Mouse (Mus musculus) heart, embryonic 15.5 days (tissue): ENCODE data around the gene Tfap2b. TPM values are rescaled to one million over a fixed set of nuclear protein-coding genes. Genes with fewer than 3 reads are reported as not detected.

Source experiments
- ATAC-seq: fragments of 200-750 bp; cut with Nextera tagmentation; replicated peaks from 2 replicates; pipeline ENCODE4 v1.8.0; 2017; ENCODE audit warnings: low read depth, moderate TSS enrichment; ENCODE audit not compliant: insufficient number of reproducible peaks, insufficient read depth, low FRiP score
- H3K27ac ChIP-seq: fragments of 300-500 bp; sonication (generic); 2 replicates; pipeline ENCODE4 v1.5.1; 2015; ENCODE audit warnings: mild to moderate bottlenecking, inconsistent platforms
- H3K27me3 ChIP-seq: fragments of 300-500 bp; sonication (generic); 2 replicates; pipeline ENCODE4 v1.6.1; 2015; ENCODE audit warnings: inconsistent platforms
- H3K36me3 ChIP-seq: fragments of 300-500 bp; sonication (generic); 2 replicates; pipeline ENCODE4 v1.6.1; 2015; ENCODE audit warnings: mild to moderate bottlenecking, inconsistent platforms
- H3K4me1 ChIP-seq: fragments of 300-500 bp; sonication (generic); replicated peaks from 2 replicates; pipeline ENCODE4 v1.6.1; 2015; ENCODE audit warnings: inconsistent platforms
- H3K4me2 ChIP-seq: fragments of 300-500 bp; sonication (generic); 2 replicates; pipeline ENCODE4 v1.6.1; 2015; ENCODE audit warnings: inconsistent platforms, mild to moderate bottlenecking, moderate library complexity
- H3K4me3 ChIP-seq: fragments of 300-500 bp; sonication (generic); 2 replicates; pipeline ENCODE4 v1.5.1; 2015; ENCODE audit warnings: mild to moderate bottlenecking, inconsistent platforms
- H3K9ac ChIP-seq: fragments of 300-500 bp; sonication (generic); 2 replicates; pipeline ENCODE4 v1.6.1; 2015; ENCODE audit warnings: mild to moderate bottlenecking, inconsistent platforms
- H3K9me3 ChIP-seq: fragments of 300-500 bp; sonication (generic); replicated peaks from 2 replicates; pipeline ENCODE4 v1.6.1; 2016; ENCODE audit warnings: inconsistent platforms
- WGBS: fragments of 180-500 bp; shearing (Covaris S2); methylation state at CpG from one replicate; pipeline ENCODE4 v1.1.7; 2015; ENCODE audit warnings: mixed read lengths; 5-methylcytosine and 5-hydroxymethylcytosine counted together
- polyA plus RNA-seq: library from polyadenylated mRNA; unstranded; fragments of >200 nt; fragmentation: Nextera tagmentation; extraction: Ambion mirVana; gene quantifications from 2 replicates; pipeline ENCODE4 v1.2.1, GENCODE M21; 2015

The Tfap2b gene
- polyA plus RNA-seq, 1 experiment from 2014 or later: 0.15 TPM

DNA sequence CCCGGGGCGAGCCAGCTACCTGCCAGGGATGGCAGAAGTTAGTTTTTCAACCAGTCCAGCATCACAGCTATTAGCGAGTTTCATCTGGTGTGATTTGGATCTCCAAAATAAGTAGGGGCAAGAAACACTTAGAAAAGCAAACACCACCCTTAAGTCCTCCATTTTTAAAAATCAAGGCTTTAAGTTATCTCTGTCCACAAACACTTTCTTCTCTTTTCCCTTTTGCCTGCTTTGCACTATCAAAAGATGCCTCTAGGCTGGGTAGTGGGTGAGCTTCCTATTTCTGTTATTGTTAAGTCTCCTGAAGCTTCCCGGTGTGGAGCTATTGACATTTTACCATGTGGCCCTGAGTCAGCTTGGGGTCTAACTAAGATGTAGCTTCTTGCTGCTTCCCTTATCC lies 4.5 kb downstream of the Tfap2b start:
- H3K4me2 ChIP-seq: no peak overlapping the region

DNA sequence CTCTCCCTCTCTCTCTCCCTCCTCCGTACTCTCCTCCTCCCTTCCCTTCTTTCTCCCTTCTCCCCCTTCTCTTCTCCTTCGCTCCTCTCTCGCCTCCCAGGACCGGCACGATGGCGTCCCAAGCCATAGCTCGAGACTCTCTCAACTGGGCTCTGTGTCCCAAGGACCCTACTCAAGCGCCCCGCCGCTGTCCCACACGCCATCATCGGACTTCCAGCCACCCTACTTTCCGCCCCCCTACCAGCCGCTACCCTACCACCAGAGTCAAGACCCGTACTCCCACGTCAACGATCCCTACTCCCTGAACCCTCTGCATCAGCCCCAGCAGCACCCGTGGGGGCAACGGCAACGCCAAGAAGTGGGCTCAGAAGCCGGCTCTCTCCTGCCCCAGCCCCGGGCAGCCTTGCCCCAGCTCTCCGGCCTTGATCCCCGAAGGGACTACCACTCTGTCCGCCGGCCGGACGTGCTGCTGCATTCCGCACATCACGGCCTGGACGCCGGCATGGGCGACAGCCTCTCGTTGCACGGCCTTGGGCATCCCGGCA lies 5.2 kb downstream of the Tfap2b start:
- no peak for ATAC-seq
- Histone ChIP-seq H3K27ac (no peak overlapping the region), H3K9ac (no peak overlapping the region), H3K27me3 (peaks cover 94% of the 10 kb centered on the region), H3K36me3 (no peaks in the 10 kb centered on the region), H3K4me3 (no peak overlapping the region), H3K4me2 (no peak overlapping the region), H3K4me1 (peaks cover 6% of the 10 kb centered on the region), H3K9me3 (no peaks in the 10 kb centered on the region)
- WGBS: 2% methylated on average over 36 of the region's 36 CpGs

More for the DNA sequence above, 4.5 kb downstream of the Tfap2b start:
- Histone ChIP-seq H3K4me3 (no peak overlapping the region), H3K27ac (no peak overlapping the region), H3K9ac (no peak overlapping the region), H3K36me3 (no peaks in the 10 kb centered on the region), H3K9me3 (no peaks in the 10 kb centered on the region), H3K4me1 (peaks cover 6% of the 10 kb centered on the region), H3K27me3 (peaks cover 95% of the 10 kb centered on the region)
- no peak for ATAC-seq
- WGBS: 0% methylated on average over 4 of the region's 4 CpGs

DNA sequence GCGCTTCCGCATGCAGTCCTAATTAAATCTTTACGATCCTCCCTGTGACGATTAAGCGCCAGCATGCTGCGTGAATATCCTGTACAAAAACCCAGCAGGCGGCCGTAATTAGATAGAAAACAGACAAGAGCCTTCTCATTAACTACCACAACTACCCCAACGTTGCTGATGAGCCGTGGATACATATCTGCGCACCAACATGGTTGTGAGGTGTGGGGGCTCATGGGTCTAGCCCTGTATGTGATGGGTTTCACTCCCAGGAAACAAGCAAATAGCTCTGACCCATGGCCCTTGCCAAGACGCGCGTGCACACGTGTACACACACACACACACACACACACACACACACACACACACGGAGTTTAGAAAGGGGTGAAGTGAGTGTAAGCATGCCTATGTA lies 8.7 kb downstream of the Tfap2b start:
- H3K36me3 ChIP-seq: no peaks in the 10 kb centered on the region
- no peaks in the 10 kb centered on the region for H3K9me3 ChIP-seq
- H3K9ac ChIP-seq: no peak overlapping the region
- no peaks in the 10 kb centered on the region for H3K4me1 ChIP-seq
- H3K4me2 ChIP-seq: no peak overlapping the region
- peaks cover 94% of the 10 kb centered on the region for H3K27me3 ChIP-seq
- H3K27ac ChIP-seq: no peak overlapping the region
- no peak for ATAC-seq
- 2% methylated on average over 16 of the region's 16 CpGs for whole genome bisulfite sequencing
- no peak overlapping the region for H3K4me3 ChIP-seq

DNA sequence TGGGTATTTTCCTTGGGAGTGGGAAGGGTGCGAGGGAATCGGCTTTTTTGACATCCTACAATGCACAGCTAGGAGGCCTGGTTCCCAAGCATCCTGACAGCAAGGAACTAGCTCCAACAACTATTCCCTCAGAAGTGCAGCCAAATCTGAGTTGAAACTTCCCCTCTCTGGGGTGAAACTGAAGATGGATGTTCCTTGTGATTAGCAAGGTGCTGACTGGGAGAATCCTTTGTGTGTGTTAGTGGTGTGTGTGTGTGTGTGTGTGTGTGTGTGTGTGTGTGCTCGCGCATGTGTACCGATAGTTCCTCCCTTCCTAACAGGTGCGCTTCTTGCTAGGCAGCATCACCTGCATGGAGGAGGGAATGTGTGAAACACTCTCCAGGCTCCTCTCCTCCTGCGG lies 9.5 kb downstream of the Tfap2b start:
- WGBS: 2% methylated on average over 7 of the region's 7 CpGs

DNA sequence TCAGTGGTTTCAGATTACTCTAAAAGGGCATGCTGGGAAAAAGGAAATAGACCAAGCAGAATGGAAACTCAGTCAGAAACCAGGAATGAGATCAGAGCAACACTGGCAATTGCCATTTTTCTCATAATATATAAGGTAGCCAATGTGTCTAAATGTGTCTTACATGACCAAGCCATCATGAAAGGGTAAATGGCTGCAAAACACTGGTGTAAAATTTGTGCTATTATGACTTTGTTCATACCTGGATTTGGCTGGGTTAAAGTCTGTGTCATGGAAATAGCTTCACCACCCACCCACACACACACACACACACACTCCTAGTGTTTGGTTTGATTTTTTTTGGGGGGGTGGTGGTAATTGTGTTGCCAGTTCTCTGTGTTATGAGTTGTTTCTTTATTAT lies 10.7 kb downstream of the Tfap2b start:
- Histone ChIP-seq H3K27me3 (peaks cover 95% of the 10 kb centered on the region), H3K9ac (no peak overlapping the region), H3K36me3 (no peaks in the 10 kb centered on the region), H3K27ac (no peak overlapping the region), H3K4me1 (no peaks in the 10 kb centered on the region), H3K4me2 (no peak overlapping the region), H3K4me3 (no peak overlapping the region), H3K9me3 (no peaks in the 10 kb centered on the region)
- ATAC-seq: no peak

More for the DNA sequence above, 9.5 kb downstream of the Tfap2b start:
- Histone ChIP-seq H3K27me3 (peaks cover 95% of the 10 kb centered on the region), H3K9me3 (no peaks in the 10 kb centered on the region), H3K36me3 (no peaks in the 10 kb centered on the region), H3K9ac (no peak overlapping the region), H3K4me2 (no peak overlapping the region), H3K27ac (no peak overlapping the region), H3K4me1 (no peaks in the 10 kb centered on the region), H3K4me3 (no peak overlapping the region)
- ATAC-seq: no peak

DNA sequence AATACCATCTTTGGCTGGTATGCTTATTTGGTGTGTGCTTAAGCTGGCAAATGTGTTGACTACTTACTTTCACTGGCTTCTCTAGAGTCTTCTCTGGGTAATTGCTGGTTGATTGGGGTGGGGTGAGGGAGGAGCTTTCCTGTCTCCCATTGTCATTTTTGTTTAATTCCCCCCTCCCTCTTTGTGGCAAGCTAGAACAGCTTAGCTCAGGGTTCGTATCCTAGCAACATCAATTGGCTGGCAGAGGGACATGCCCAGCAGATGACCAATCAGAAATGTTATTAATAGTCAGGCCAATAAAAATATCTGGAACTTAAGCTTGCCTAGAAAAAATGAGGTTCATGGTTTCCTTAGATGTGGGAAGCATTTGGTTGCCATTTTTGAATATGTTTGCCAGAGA lies 11.8 kb downstream of the Tfap2b start:
- peaks cover 94% of the 10 kb centered on the region for H3K27me3 ChIP-seq
- H3K9me3 ChIP-seq: no peaks in the 10 kb centered on the region
- no peaks in the 10 kb centered on the region for H3K36me3 ChIP-seq
- H3K4me1 ChIP-seq: no peaks in the 10 kb centered on the region
- 5% methylated on average over 1 of the region's 1 CpGs for WGBS
- no peak for ATAC-seq
- H3K4me3 ChIP-seq: no peak overlapping the region
- no peak overlapping the region for H3K27ac ChIP-seq
- H3K4me2 ChIP-seq: no peak overlapping the region
- H3K9ac ChIP-seq: no peak overlapping the region

DNA sequence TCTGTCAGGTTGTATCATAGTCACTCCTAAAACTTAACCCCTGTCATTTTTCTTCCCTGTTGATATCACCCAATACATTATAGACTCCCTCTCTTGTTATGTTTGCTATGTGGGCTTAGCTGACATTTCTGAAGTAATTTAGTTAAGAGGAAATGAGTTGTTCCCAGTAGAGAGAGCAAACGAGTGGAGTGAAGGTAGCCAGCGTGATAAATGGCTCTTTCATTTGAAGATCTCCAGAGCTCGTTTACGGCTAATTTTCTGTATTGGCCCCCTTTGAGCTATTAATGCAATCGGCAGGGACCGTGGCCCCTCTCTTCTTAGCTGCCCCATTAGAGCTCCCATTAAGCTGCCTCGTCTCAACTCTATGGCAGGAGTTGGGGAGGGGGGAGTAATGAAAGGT lies 12.9 kb downstream of the Tfap2b start:
- under 1% methylated on average over 7 of the region's 7 CpGs for WGBS
- H3K9ac ChIP-seq: no peak overlapping the region
- ATAC-seq: no peak
- no peak overlapping the region for H3K4me3 ChIP-seq
- H3K27me3 ChIP-seq: peaks cover 93% of the 10 kb centered on the region
- H3K9me3 ChIP-seq: no peaks in the 10 kb centered on the region
- no peak overlapping the region for H3K27ac ChIP-seq
- no peaks in the 10 kb centered on the region for H3K4me1 ChIP-seq
- no peak overlapping the region for H3K4me2 ChIP-seq
- no peaks in the 10 kb centered on the region for H3K36me3 ChIP-seq

DNA sequence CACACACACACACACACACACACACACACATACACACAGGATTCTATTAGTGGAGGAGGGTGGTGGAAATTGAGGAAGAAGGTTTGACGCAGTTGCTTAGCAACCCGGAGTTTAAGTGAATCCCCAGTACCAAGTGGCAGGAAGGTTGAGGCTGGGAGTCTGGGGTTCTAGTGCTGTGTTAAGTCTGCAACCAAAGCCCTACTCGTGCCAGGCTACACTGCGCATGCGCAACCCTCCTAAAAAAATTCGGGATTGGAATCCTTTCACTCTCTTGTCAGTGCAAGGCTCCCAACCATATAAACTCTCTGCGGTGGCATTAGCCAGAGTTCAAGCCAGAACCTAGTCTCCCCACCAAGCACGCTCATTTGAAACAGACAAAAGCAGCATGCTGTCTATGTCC lies 18.0 kb downstream of the Tfap2b start:
- Histone ChIP-seq H3K36me3 (no peaks in the 10 kb centered on the region), H3K4me2 (no peak overlapping the region)

DNA sequence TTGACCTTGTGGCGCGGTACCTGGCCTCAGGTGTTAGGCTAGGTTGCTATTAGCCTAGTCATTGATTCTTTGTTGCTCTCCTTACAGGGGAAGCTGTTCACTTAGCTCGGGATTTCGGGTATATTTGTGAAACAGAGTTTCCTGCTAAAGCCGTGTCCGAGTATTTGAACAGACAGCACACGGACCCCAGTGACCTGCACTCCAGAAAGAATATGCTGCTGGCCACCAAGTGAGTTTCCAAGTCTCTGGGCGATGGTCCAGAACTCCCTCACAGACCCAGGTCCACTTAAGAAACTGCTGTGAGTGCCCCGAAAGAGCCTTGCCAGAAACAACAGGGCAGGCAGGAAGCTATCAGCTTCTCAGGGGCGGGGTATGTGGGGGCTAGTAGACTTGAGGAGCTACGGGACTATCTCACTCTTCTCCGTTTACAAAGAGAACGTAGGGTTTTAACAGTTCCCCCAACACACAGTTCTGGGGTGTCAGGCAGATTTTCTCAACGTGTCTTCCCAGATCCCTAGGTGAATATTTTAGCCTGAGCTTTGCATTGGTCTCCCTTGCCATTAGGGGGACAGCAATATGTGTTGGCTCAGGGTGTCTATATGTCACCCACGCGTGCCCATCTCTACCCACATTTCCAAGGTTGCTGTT lies 22.3 kb downstream of the Tfap2b start:
- Histone ChIP-seq H3K4me2 (no peak overlapping the region), H3K9ac (no peak overlapping the region), H3K27ac (no peak overlapping the region), H3K27me3 (peaks cover 89% of the 10 kb centered on the region), H3K36me3 (no peaks in the 10 kb centered on the region), H3K4me3 (no peak overlapping the region), H3K4me1 (no peaks in the 10 kb centered on the region), H3K9me3 (no peaks in the 10 kb centered on the region)
- ATAC-seq: no peak
- 1% methylated on average over 16 of the region's 16 CpGs for WGBS

More for the DNA sequence above, 18.0 kb downstream of the Tfap2b start:
- Histone ChIP-seq H3K4me1 (no peaks in the 10 kb centered on the region), H3K9ac (no peak overlapping the region), H3K4me3 (no peak overlapping the region), H3K9me3 (no peaks in the 10 kb centered on the region), H3K27ac (no peak overlapping the region), H3K27me3 (peaks cover 93% of the 10 kb centered on the region)
- 3% methylated on average over 8 of the region's 8 CpGs for WGBS
- no peak for ATAC-seq

DNA sequence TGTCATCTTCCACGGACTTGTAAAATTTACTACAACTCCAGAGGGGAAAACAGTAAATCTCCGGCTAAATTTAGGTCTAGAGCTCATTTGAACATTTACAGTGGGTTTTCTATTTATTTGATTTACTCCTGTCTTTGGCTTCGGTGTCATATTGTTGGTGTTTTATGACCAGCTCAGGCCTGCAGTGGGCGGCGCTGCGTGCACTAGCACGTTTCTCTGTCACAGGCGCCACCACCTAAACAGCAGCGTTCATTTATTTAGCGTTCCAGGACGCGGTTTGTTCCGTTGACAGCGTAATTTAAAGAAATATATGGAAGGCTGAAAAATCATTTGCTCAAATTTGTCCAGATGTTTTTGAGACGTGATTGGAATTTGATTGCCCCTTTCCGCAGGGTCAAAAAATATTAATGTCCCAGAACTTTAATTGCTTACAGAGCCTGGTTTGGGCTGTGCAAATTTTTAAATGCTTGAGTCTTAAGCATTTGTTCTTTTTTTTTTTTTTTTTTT lies 22.9 kb downstream of the Tfap2b start:
- Histone ChIP-seq H3K27me3 (peaks cover 90% of the 10 kb centered on the region), H3K9ac (no peak overlapping the region), H3K36me3 (no peaks in the 10 kb centered on the region), H3K4me2 (no peak overlapping the region), H3K9me3 (no peaks in the 10 kb centered on the region), H3K4me1 (no peaks in the 10 kb centered on the region), H3K4me3 (no peak overlapping the region), H3K27ac (no peak overlapping the region)
- no peak for ATAC-seq
- WGBS: 4% methylated on average over 16 of the region's 16 CpGs

DNA sequence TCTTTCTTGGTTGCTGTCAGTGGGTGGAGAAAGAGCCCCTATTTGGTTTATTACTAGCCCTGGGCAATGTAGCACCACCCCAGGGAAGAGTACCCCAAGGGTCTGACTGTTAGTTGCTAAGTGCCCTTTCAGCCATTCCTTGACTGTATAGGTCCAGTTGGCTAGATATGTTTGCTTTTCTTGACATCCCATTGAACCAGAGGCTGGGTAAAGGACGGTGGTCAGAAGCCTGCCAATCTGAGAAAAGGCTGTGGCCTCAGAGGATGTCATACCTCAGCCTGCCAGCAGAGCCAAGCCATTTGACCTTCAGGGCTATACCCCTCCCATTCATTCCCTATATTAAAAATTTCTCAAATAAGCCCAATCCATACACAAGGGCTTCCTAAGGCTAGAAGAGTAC lies 24.0 kb downstream of the Tfap2b start:
- no peak overlapping the region for H3K4me2 ChIP-seq
- ATAC-seq: no peak
- peaks cover 90% of the 10 kb centered on the region for H3K27me3 ChIP-seq
- H3K27ac ChIP-seq: no peak overlapping the region
- no peaks in the 10 kb centered on the region for H3K9me3 ChIP-seq
- H3K4me3 ChIP-seq: no peak overlapping the region
- WGBS: 3% methylated on average over 1 of the region's 1 CpGs
- no peaks in the 10 kb centered on the region for H3K4me1 ChIP-seq
- no peak overlapping the region for H3K9ac ChIP-seq
- H3K36me3 ChIP-seq: no peaks in the 10 kb centered on the region

DNA sequence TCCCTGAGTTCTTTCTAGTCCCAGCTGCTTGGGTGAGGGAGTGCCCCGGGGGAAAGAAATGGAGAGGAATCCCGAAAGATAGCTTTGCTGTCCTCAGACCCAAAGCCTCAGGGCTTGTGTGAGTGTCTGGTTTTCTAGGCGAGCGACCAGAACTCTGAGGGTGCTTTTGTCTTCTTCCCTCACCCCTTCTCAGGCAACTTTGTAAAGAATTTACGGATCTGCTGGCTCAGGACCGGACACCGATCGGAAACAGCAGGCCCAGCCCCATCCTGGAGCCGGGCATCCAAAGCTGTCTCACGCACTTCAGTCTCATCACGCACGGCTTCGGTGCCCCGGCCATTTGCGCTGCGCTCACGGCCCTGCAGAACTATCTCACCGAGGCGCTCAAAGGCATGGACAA lies 25.1 kb downstream of the Tfap2b start:
- H3K27me3 ChIP-seq: peaks cover 87% of the 10 kb centered on the region
- H3K4me3 ChIP-seq: no peak overlapping the region
- 1% methylated on average over 19 of the region's 19 CpGs for WGBS
- no peaks in the 10 kb centered on the region for H3K4me1 ChIP-seq
- H3K4me2 ChIP-seq: no peak overlapping the region
- H3K36me3 ChIP-seq: no peaks in the 10 kb centered on the region
- H3K9me3 ChIP-seq: no peaks in the 10 kb centered on the region
- no peak for ATAC-seq
- H3K9ac ChIP-seq: no peak overlapping the region
- H3K27ac ChIP-seq: no peak overlapping the region
